Mouse (Mus musculus): Measurements from ENCODE around the gene Gm45062.

The Gm45062 gene

GRCm38 (mm10) chr6:8416802-8417569 is 157.7 kb downstream of the Gm45062 start:
- no peak for DNase-seq (ENCODE audit: extremely low spot score)

GRCm38 (mm10) chr6:8419485-8420186 is 160.4 kb downstream of the Gm45062 start:
- no peak for DNase-seq (ENCODE audit: extremely low spot score)

DNA sequence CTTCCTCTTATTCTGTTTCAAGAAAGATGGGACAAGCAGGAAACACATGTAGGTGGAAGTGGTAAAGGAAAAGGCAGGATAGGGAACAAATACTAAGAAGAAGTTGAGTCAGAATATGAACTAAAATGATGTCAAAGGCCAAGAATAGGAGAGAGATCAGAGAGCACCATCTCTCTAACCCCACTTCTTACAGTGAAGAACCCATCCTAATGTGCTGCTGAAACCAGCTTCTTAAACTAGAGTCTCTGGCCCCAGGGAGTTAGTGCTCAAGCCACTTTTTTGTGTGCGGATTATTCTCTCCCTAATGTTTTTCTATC is 160.9 kb downstream of the Gm45062 start:
- no peak for DNase-seq (ENCODE audit: extremely low spot score)

DNA sequence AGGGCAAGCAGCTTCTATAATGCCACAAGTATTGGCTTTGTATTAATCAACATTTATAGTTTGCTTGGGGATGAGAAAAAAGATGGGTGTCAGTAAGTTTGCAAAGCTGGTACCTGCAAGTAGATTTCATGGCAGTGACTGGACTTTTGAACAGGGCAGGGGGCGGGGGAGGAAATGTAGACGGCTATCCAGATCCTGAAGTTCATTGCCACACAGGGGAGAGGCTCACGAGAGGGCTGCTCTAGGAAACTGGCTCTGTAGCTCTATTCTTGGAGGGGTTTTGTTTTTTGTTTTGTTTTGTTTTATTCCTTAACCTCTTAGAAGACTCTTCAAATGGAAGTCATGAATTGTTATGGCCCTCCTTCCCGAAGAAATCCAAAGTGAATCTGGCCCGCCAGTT is 162.2 kb downstream of the Gm45062 start:
- no peak for DNase-seq (ENCODE audit: extremely low spot score)

- no peak for DNase-seq (ENCODE audit: extremely low spot score)
These were observed 162.8 kb downstream of the Gm45062 start for GRCm38 (mm10) chr6:8421959-8422581.

GRCm38 (mm10) chr6:8423142-8423541 is 163.9 kb downstream of the Gm45062 start:
- no peak for DNase-seq (ENCODE audit: extremely low spot score)

DNA sequence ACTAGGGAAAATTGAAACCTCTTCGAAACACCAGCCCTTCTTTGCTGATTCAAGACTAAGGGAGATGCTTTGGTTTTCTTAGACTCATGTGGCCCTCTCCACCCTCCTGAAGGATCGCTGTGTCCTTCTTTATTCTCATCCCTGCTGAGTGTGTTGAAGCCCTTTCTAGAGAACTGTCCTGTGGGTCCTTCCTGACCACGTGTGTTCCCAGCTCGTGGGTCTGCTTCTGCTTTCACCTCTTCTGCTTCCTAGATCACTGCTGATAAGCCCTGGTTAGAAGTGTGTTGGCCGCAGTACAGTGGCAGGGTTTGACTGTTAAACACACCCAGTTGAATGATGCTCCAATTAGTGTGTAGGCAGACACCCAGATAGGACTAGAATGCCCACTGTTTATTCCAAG is 168.4 kb downstream of the Gm45062 start:
- DNase-seq (ENCODE audit: extremely low spot score) = no peak

DNA sequence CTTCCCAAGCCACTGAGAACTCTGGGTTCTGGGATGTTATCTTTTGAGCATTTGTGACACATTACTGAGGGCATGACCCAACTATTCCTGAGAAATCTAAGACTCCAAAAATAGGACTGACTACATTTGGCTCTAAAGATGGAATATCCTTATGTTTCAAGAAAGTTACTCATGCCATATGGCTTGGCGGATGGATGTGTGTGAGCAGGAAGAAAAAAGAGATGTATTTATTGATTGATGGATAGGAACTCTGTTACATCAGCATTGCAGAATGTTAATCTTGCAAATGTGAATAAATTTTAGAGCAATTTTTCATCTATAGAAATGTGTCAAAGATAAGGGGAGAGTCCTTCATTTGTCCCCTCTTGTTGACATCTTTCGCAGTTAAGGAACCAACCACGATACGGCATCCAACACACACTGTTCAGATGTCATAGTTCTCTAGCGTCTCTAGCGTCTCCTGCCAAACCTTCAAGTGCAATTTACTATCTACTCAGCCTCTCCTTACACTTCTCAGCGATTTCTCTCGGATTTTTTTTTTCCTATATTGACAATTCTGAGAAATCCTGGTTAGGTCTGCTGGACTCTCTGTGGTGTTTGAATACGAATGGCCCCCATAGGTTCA is 171.5 kb downstream of the Gm45062 start:
- DNase-seq (ENCODE audit: extremely low spot score) = no peak

- no peak for DNase-seq (ENCODE audit: extremely low spot score)
These were observed 173.9 kb downstream of the Gm45062 start for GRCm38 (mm10) chr6:8433179-8433578.

DNA sequence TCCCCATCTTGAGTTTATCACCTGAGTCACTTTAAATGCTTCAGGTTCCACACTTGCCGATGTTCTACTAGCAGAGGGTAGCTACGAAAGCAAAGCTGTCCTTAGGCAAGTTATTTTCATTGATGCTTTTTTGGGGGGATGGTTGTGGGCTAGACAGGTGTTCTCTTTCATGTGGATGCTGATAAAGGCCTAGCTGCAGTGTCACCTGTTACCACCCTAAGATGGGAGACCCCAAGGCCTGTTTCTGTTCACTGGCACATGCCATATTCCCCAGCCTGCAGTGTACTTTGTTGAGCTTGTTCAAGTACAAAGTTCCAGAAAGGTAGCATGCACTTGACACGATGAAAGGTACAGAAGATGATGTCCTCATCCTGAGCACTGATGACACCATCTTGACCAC is 178.7 kb downstream of the Gm45062 start:
- DNase-seq (ENCODE audit: extremely low spot score) = no peak

DNA sequence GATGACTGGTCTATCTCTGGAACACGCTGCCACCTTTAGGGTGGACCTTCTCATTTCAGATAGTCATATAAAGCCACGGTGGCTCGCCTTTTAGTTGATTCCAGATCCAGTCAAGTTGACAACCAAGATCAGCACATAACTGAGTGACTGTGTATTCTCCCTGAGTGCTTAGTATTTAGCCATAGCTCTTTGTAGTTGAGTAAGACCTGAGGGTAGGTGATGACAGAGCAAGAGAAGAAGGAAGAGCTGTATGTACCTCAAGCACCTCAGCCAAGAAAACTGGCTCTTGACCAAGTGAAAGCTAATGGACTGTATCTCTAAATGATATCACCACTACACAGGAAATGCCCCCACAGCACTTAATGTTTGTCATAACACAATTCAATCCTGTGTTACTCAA is 182.6 kb downstream of the Gm45062 start:
- DNase-seq (ENCODE audit: extremely low spot score) = no peak

GRCm38 (mm10) chr6:8446786-8447185 is 187.5 kb downstream of the Gm45062 start:
- peak; percentile 39 for DNase-seq (ENCODE audit: extremely low spot score)

DNA sequence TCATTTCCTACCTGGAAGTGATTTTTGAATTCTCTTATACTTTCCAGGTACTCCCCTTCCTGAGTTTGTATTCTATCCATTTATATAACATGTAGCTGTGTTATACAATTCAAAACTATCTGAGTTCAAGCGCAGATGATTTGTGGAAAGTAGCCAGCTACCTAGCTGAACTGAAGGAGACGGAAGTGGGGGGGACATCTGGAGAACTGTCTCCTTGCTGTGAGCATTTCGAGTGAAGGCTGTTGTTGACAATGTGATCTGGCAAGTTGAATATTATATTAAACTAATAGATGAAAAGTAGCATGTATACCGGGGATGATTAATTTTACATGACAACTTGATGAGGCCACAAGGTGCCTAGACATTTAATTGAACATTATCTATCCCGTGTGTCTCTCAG is 196.3 kb downstream of the Gm45062 start:
- DNase-seq (ENCODE audit: extremely low spot score) = no peak

DNA sequence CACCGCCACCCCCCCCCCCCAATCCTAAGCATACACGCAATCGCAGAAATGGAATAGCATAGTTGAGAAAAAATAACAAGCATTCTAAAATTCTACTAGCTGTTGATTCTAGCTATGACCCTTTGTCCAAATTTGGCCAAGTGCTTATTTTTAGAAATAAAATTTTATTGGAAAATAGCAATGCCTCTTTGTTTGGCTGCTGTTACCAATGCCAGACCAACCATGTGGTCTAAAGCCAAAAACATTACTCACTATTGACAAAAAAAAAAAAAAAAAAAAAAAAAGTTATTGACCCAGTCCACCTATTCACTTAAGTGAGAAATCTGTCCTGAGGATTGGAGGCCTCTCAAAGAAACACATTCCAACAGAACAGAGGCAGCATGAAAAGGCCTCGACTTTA is 199.3 kb downstream of the Gm45062 start:
- no peak for DNase-seq (ENCODE audit: extremely low spot score)

DNA sequence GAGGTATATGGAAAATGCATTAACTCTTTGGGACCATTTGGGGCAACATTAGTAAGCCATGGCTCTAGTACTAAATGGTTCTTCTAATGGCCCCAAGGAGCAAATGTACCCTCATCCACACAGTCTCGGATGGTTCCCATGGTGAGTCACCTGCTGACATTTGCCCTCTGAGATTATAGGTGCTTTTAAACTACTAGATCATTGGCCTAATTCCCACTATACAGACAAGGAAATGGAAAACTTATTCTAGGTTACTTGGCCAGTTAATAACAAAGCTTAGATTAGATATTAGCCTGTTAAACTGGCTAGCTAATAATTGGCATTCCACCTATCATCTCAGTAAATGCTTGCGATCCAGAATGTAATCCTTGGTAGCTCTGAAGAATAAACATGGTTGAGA is 203.2 kb downstream of the Gm45062 start:
- no peak for DNase-seq (ENCODE audit: extremely low spot score)

DNA sequence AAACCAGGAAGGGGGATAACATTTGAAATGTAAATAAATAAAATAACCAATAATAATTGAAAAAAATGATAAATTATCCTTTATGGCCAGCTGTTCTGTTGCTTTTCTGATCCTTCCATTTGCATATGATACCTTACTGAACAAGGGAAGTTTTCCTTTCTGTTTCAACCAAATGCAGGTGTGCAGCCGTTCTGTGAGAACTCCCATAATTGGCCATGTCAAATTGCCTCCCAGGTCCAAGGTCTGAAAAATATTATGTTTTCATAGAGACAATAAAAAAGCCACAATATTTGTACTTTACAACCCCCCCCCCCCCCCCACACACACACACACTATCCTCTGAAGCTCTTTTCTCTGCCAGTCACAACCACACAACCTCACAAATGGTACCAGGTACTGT is 206.1 kb downstream of the Gm45062 start:
- DNase-seq (ENCODE audit: extremely low spot score) = no peak

DNA sequence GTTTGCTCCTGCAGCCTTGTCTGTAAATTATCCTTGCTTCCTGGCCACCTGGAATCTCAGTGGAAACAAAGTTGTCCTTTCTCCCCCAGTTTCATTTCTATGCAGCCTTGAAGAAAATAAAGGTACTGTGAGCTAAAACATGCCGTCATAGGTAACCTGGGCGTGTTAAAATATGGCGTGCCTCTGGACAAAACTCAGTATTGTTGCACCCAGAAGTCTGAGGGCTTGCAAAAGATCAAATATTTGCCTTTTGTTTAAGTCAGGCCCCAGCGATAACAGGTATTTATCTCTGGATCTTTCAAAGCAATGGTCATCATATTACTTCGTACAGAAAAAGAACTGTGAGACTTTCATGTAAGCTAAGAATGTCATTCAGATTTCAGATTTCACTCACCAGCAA is 206.7 kb downstream of the Gm45062 start:
- no peak for DNase-seq (ENCODE audit: extremely low spot score)

DNA sequence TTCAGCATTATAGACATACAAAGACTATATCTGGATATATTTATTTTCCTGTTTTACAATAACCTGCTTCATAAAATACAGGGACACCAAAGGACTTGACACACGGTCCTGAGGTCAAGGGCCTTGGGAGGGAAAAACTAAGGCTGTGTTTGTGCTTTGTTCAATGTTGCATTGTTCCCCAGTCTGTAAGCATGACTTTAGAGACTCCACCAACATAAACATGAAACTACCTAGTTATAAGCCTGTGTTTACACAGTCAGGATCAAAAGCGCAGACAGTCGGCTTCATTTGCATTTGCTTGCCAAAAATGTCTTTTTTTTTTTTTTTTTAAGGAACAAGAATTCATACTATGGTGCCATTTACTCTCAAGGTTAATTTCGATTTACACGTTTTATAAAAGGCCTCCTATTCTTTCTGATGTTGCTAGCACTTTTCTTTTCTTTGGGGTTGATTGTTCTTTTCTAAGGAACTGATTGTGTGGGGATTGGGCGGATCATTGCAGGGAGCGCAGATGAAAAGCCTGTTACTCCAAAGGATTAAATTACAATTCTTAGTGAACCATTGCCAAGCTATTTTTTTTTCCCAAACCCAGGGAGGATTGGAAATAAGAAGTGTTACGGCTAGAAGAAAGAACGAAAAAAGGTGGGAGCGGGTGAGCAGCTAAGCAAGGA is 208.6 kb downstream of the Gm45062 start:
- DNase-seq (ENCODE audit: extremely low spot score) = no peak

DNA sequence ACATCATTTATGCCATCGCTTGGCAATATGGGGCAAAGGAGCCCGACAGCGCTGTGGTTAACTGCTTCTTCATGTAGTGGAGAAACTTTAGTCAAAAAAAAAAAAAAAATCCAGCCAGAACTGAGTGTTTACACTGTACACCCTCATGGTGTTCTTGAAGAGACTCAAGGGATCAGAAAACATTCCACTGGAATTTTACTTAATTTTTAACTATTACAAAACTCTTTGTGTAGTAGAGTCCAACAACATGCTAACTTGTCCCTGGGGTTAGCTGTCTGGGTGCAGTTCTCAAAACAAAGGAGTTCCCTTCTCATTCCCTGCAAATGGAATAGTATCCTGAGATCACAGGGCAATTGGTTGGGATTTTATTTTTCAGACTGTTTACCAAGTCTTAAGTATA is 210.7 kb downstream of the Gm45062 start:
- no peak for DNase-seq (ENCODE audit: extremely low spot score)

- DNase-seq (ENCODE audit: extremely low spot score) = no peak
These were observed 212.9 kb downstream of the Gm45062 start for GRCm38 (mm10) chr6:8472125-8472524.

DNA sequence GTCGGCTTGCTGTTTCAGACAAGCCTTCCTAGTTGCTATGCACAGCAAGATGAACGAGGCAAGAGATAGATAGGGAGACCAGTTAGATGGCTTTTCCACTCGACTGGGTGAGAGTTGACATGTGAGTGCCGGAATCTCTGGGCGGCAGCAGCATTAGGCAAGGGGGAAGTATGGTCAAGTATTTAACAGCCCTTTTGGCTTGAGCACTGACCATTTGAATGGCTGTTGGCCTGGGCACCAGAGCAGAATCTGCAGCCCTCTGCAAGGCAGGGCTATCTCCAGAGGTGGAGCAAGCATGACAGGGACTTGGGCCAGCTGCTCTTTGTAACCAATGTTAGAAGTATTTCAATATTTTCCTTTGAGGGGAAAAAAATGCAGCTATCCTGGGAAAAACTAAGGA is 213.7 kb downstream of the Gm45062 start:
- no peak for DNase-seq (ENCODE audit: extremely low spot score)

DNA sequence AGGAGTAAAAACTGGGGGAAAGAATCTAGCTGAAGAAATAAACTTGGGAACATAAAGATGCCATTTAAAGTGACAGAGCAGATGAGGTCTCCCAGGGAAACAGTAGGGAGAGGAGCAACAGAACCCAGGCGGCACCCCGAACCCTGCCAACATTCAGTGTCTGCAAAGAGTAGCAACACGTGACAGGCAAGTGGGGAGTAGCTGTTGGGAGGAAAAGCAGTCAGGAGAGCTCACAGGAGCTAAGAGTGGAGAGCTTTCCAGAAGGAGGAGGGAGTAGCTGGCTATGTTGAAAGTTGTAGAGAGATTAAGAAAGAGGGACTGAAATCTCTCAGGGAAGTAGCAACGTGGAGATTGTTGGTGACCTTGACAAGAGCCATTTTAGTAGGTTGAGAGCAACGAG is 214.2 kb downstream of the Gm45062 start:
- DNase-seq (ENCODE audit: extremely low spot score) = no peak

Data from embryo, embryonic 9.5 days (tissue).